ENCODE assay signal across 18 mouse cellular contexts in the genomic region with DNA sequence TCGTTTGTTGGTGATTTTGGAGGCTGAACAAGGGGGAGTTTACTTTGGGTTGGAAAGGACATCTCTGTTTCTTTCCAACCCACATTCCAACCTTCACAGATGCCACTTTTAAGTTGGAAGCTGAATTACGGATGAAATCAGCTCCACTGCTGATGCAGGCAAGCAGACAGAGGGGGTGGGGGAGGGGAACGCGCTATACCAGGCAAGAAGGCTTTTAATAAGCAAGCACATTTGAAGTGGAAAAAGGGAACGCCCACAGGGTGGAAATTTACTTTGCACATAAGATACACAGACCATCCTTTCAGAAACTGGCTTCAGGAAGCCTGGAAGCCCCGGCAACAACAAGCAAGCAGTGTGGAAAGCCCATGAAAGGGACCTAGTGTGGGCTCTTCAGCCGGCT. TPM values are rescaled to one million over a fixed set of nuclear protein-coding genes. Genes with fewer than 3 reads are reported as not detected.
DNase-seq lines count a peak whose midpoint lies in the region; ATAC-seq and TF ChIP-seq lines count a peak whose summit lies in the region.
"Had no signal": no experiment of that assay in that cellular context is flagged by ENCODE, and none has a peak within 500 bp of the region (broad histone marks: within the 10 kb centered on the region; RNA-seq: fewer than 3 reads in every experiment).

No protein-coding gene starts in this region.

- no peak overlapping the region for H3K27ac ChIP-seq in stomach, postnatal 0 days (replicated peaks)
- H3K27ac ChIP-seq: gastrocnemius, adult 2 months; hindbrain, embryonic 15.5 days; liver, embryonic 14.5 days; midbrain, embryonic 12.5 days had no signal

- WGBS in stomach, postnatal 0 days = 51% methylated on average over 7 of the region's 7 CpGs

- DNase-seq in embryo, embryonic 10.5 days (ENCODE audit: low spot score) = peak; percentile 13
- DNase-seq in embryo, embryonic 9.5 days (ENCODE audit: extremely low spot score) = no peak
- peak; percentile 20 to 40 for DNase-seq in layer of hippocampus, postnatal 14 days (ENCODE audit: low spot score in 2 of 2)
- DNase-seq in layer of hippocampus, postnatal 25 days (ENCODE audit: extremely low spot score in 1 of 2, low spot score in 1 of 2) = no peak
- DNase-seq in retina, postnatal 1 day = peak; percentile 44
- no peak for DNase-seq in retina, embryonic 14.5 days (ENCODE audit: low spot score)
- peak; percentile 18 for DNase-seq in stomach, postnatal 0 days (ENCODE audit: low spot score)
- DNase-seq: cerebellum, adult 2 months; gastrocnemius, adult 2 months; heart, adult 18-20 months; lung, postnatal 4 days; thymus, postnatal 4 days had no signal

- H3K27me3 ChIP-seq in stomach, postnatal 0 days (ENCODE audit: control insufficient read depth, insufficient read depth, low read length) = no peaks in the 10 kb centered on the region
- H3K27me3 ChIP-seq: CH12.LX; hindbrain, embryonic 15.5 days; midbrain, embryonic 12.5 days had no signal

- no peak for TF ChIP-seq EP300 in stomach, postnatal 0 days (optimal IDR thresholded peaks at IDR 0.05)

- no peak overlapping the region for H3K4me3 ChIP-seq in stomach, postnatal 0 days (ENCODE audit: low read depth, low read length)
- H3K4me3 ChIP-seq: gastrocnemius, adult 2 months; hindbrain, embryonic 15.5 days; midbrain, embryonic 12.5 days had no signal

- H3K4me2 ChIP-seq in stomach, postnatal 0 days (replicated peaks; ENCODE audit: low read depth) = no peak overlapping the region
- H3K4me2 ChIP-seq: hindbrain, embryonic 15.5 days; midbrain, embryonic 12.5 days had no signal

- ATAC-seq in stomach, postnatal 0 days (ENCODE audit: low FRiP score, low TSS enrichment) = no peak
- no peak for ATAC-seq in monocyte, adult 5-6 weeks (replicated peaks; ENCODE audit: insufficient number of reproducible peaks, low FRiP score, low TSS enrichment, poor library complexity, severe bottlenecking)
- ATAC-seq: Patski had no signal

- H3K9ac ChIP-seq in stomach, postnatal 0 days (ENCODE audit: low read length) = no peak overlapping the region
- H3K9ac ChIP-seq: hindbrain, embryonic 15.5 days; liver, embryonic 14.5 days; midbrain, embryonic 12.5 days had no signal

- H3K36me3 ChIP-seq in stomach, postnatal 0 days (ENCODE audit: control insufficient read depth, insufficient read depth, low read length) = no peaks in the 10 kb centered on the region
- H3K36me3 ChIP-seq: hindbrain, embryonic 15.5 days; midbrain, embryonic 12.5 days had no signal

- H3K9me3 ChIP-seq in stomach, postnatal 0 days (ENCODE audit: control insufficient read depth, low read length) = no peaks in the 10 kb centered on the region
- H3K9me3 ChIP-seq: hindbrain, embryonic 15.5 days; midbrain, embryonic 12.5 days had no signal

- no peak for TF ChIP-seq CTCF in stomach, postnatal 0 days (IDR thresholded peaks at IDR 0.05; ENCODE audit: low read depth)

- H3K4me1 ChIP-seq in stomach, postnatal 0 days (replicated peaks; ENCODE audit: control insufficient read depth, insufficient read depth) = no peaks in the 10 kb centered on the region

RNA-seq across cellular contexts. Expression of a gene that starts 11.7 kb away (rescaled TPM):
- total RNA-seq in layer of hippocampus, postnatal 14 days (2021) = 10 to 100 TPM; 13.6 to 14.2 TPM
- total RNA-seq in layer of hippocampus, postnatal 25 days (2021) = 10 to 100 TPM; 12.9 to 13.9 TPM
- 4.9 and 5.5 TPM in 2 replicates for polyA plus RNA-seq in stomach, postnatal 0 days (2015; fragmentation: Nextera tagmentation; extraction: Ambion mirVana)
- total RNA-seq in monocyte, adult 5-6 weeks (2017) = 2.7 to 9.5 TPM (median 3.3 TPM) in 3 replicates

RNA-seq across cellular contexts. Expression of a gene that starts 13.8 kb away (rescaled TPM):
- total RNA-seq in layer of hippocampus, postnatal 14 days (2021) = 10 to 100 TPM; 23.3 to 23.5 TPM
- total RNA-seq in layer of hippocampus, postnatal 25 days (2021) = 10 to 100 TPM; 18.1 to 21.4 TPM
- 49.8 and 51.3 TPM in 2 replicates for polyA plus RNA-seq in stomach, postnatal 0 days (2015; fragmentation: Nextera tagmentation; extraction: Ambion mirVana)
- 5.0 to 8.0 TPM (median 5.3 TPM) in 3 replicates for total RNA-seq in monocyte, adult 5-6 weeks (2017)

Comparison
In these comparisons a context has a peak if more than half of its experiments do, and no peak if none do; other contexts are left out.
1. DNase-seq: peak in embryo, embryonic 10.5 days (single experiment), layer of hippocampus, postnatal 14 days (2 of 2), retina, postnatal 1 day (single experiment) and stomach, postnatal 0 days (single experiment); none in embryo, embryonic 9.5 days (single experiment), layer of hippocampus, postnatal 25 days (0 of 2) and retina, embryonic 14.5 days (single experiment).